Mouse (Mus musculus): ENCODE measurements around the gene Olfr1128. TPM values are rescaled to one million over a fixed set of nuclear protein-coding genes. Genes with fewer than 3 reads are reported as not detected.
"Not testable (repeated sequence)": the region's sequence is repeated elsewhere in the genome, so short reads cannot be mapped to it uniquely, and the experiment has no call there.

Olfr1128 gene
- polyA plus RNA-seq, 1 experiment from 2014 or later, result not detected

DNA sequence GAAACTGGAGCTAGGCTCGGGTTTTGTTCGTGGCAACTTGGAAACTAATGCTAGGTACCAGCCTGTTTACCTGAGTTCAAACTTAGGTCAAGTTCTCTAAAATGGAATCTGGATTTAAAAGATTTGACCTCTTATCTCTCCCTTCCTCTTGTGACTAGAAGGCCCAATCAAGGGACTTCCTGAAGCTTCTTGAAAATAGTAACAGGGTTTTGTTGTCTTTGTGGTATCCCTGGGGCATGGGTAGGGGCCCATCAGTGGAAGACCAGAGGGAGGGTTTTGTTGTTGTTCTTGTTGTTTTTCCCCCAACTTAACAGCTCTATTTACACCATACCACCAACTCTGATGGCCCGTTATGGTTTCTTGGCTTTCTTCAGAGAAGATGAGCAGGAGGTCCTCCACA lies 28.8 kb downstream of the Olfr1128 start:
- Histone ChIP-seq H3K9me3 (ENCODE audit: control insufficient read depth, low read length) (no peaks in the 10 kb centered on the region), H3K9ac (ENCODE audit: low read length) (no peak overlapping the region), H3K4me1 (replicated peaks; ENCODE audit: control insufficient read depth, insufficient read depth) (no peaks in the 10 kb centered on the region), H3K36me3 (ENCODE audit: control insufficient read depth, insufficient read depth, low read length) (no peaks in the 10 kb centered on the region), H3K27ac (replicated peaks) (no peak overlapping the region), H3K4me3 (ENCODE audit: low read depth, low read length) (no peak overlapping the region), H3K4me2 (replicated peaks; ENCODE audit: low read depth) (no peak overlapping the region), H3K27me3 (ENCODE audit: control insufficient read depth, insufficient read depth, low read length) (no peaks in the 10 kb centered on the region)
- no peak for TF ChIP-seq CTCF (IDR thresholded peaks at IDR 0.05; ENCODE audit: low read depth)
- TF ChIP-seq EP300 (optimal IDR thresholded peaks at IDR 0.05), result no peak
- DNase-seq (ENCODE audit: low spot score) (no peak), ATAC-seq (ENCODE audit: low FRiP score, low TSS enrichment) (no peak)
- 80% methylated on average over 3 of the region's 3 CpGs for WGBS

- 71% methylated on average over 7 of the region's 8 CpGs for WGBS
- H3K36me3 ChIP-seq (ENCODE audit: control insufficient read depth, insufficient read depth, low read length), result no peaks in the 10 kb centered on the region
- H3K9me3 ChIP-seq (ENCODE audit: control insufficient read depth, low read length), result no peaks in the 10 kb centered on the region
- DNase-seq (ENCODE audit: low spot score) (no peak), ATAC-seq (ENCODE audit: low FRiP score, low TSS enrichment) (no peak)
- no peaks in the 10 kb centered on the region for H3K27me3 ChIP-seq (ENCODE audit: control insufficient read depth, insufficient read depth, low read length)
- no peak overlapping the region for H3K27ac ChIP-seq (replicated peaks)
- H3K4me1 ChIP-seq (replicated peaks; ENCODE audit: control insufficient read depth, insufficient read depth), result no peaks in the 10 kb centered on the region
- no peak for TF ChIP-seq EP300 (optimal IDR thresholded peaks at IDR 0.05)
- TF ChIP-seq CTCF (IDR thresholded peaks at IDR 0.05; ENCODE audit: low read depth), result no peak
- H3K9ac ChIP-seq (ENCODE audit: low read length), result no peak overlapping the region
- H3K4me3 ChIP-seq (ENCODE audit: low read depth, low read length), result no peak overlapping the region
- no peak overlapping the region for H3K4me2 ChIP-seq (replicated peaks; ENCODE audit: low read depth)
Measured at GRCm38 (mm10) chr2:87515457-87516060, 29.8 kb downstream of the Olfr1128 start.

DNA sequence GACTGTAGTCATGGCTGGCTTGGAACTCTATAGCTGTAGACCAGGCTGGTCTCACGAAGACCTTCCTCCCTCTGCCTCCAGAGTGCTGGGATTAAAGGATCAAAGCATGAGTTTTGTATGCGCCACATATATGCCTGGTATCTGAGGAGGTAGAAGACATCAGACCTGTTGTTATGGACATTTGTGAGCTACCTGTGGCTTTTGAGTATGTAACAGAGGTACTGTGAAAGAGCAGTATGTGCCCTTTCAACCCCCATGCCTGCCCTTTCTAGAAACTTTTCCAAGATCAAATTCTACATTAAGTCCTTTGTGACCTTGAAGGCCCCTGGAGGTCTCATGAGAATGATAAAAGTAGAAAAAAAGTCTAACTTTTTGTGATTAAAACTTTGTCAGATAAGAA lies 30.3 kb downstream of the Olfr1128 start:
- H3K27me3 ChIP-seq (ENCODE audit: control insufficient read depth, insufficient read depth, low read length), result no peaks in the 10 kb centered on the region
- no peak overlapping the region for H3K4me2 ChIP-seq (replicated peaks; ENCODE audit: low read depth)
- 79% methylated on average over 2 of the region's 2 CpGs for WGBS
- no peak overlapping the region for H3K9ac ChIP-seq (ENCODE audit: low read length)
- no peak overlapping the region for H3K27ac ChIP-seq (replicated peaks)
- H3K9me3 ChIP-seq (ENCODE audit: control insufficient read depth, low read length), result no peaks in the 10 kb centered on the region
- H3K4me3 ChIP-seq (ENCODE audit: low read depth, low read length), result no peak overlapping the region
- TF ChIP-seq EP300 (optimal IDR thresholded peaks at IDR 0.05) (no peak), CTCF (IDR thresholded peaks at IDR 0.05; ENCODE audit: low read depth) (no peak)
- no peaks in the 10 kb centered on the region for H3K36me3 ChIP-seq (ENCODE audit: control insufficient read depth, insufficient read depth, low read length)
- ATAC-seq (ENCODE audit: low FRiP score, low TSS enrichment), result no peak
- no peak for DNase-seq (ENCODE audit: low spot score)
- H3K4me1 ChIP-seq (replicated peaks; ENCODE audit: control insufficient read depth, insufficient read depth), result no peaks in the 10 kb centered on the region

GRCm38 (mm10) chr2:87506265-87506664 lies 39.1 kb downstream of the Olfr1128 start, which contains the start of gene Pramel6:
TSS of gene Pramel6 (plus strand) at chr2:87506565.
- Histone ChIP-seq H3K9ac (ENCODE audit: low read length) (no peak within 1 kb of the TSS), H3K4me2 (replicated peaks; ENCODE audit: low read depth) (no peak within 1 kb of the TSS), H3K9me3 (ENCODE audit: control insufficient read depth, low read length) (no peaks in the 10 kb centered on the region), H3K4me3 (ENCODE audit: low read depth, low read length) (no peak within 1 kb of the TSS), H3K27me3 (ENCODE audit: control insufficient read depth, insufficient read depth, low read length) (no peaks in the 10 kb centered on the region), H3K36me3 (ENCODE audit: control insufficient read depth, insufficient read depth, low read length) (no peaks in the 10 kb centered on the region), H3K4me1 (replicated peaks; ENCODE audit: control insufficient read depth, insufficient read depth) (no peaks in the 10 kb centered on the region), H3K27ac (replicated peaks) (no peak within 1 kb of the TSS)
- DNase-seq (ENCODE audit: low spot score) (no peak), ATAC-seq (ENCODE audit: low FRiP score, low TSS enrichment) (no peak)
- 77% methylated on average over 6 of the region's 6 CpGs for WGBS
- TF ChIP-seq CTCF (IDR thresholded peaks at IDR 0.05; ENCODE audit: low read depth) (no peak), EP300 (optimal IDR thresholded peaks at IDR 0.05) (no peak)

GRCm38 (mm10) chr2:87496993-87497392 lies 48.3 kb downstream of the Olfr1128 start, which contains the start of gene Pramel7:
TSS of gene Pramel7 (minus strand) at chr2:87497093.
- 87% methylated on average over 3 of the region's 5 CpGs for WGBS
- not testable (repeated sequence) for H3K4me1 ChIP-seq (replicated peaks; ENCODE audit: control insufficient read depth, insufficient read depth)

More at GRCm38 (mm10) chr2:87496993-87497392, 48.3 kb downstream of the Olfr1128 start, which contains the start of gene Pramel7:
- H3K4me2 ChIP-seq (replicated peaks; ENCODE audit: low read depth); H3K27me3 ChIP-seq (ENCODE audit: control insufficient read depth, insufficient read depth, low read length); H3K36me3 ChIP-seq (ENCODE audit: control insufficient read depth, insufficient read depth, low read length); H3K9me3 ChIP-seq (ENCODE audit: control insufficient read depth, low read length); ATAC-seq (ENCODE audit: low FRiP score, low TSS enrichment); H3K4me3 ChIP-seq (ENCODE audit: low read depth, low read length); H3K9ac ChIP-seq (ENCODE audit: low read length); DNase-seq (ENCODE audit: low spot score); H3K27ac ChIP-seq (replicated peaks): not testable (repeated sequence)

Other genes starting within 250 kb of the Olfr1128 start
- gene Olfr1118, start 238.0 kb downstream of the Olfr1128 start, polyA plus RNA-seq (2015; fragmentation: Nextera tagmentation; extraction: Ambion mirVana), result not detected in 2 replicates
- gene Olfr1120, start 190.7 kb downstream of the Olfr1128 start, polyA plus RNA-seq (2015; fragmentation: Nextera tagmentation; extraction: Ambion mirVana), result not detected in 2 replicates
- gene Olfr1121, start 175.6 kb downstream of the Olfr1128 start, polyA plus RNA-seq (2015; fragmentation: Nextera tagmentation; extraction: Ambion mirVana), result not detected in 2 replicates
- gene Olfr1122, start 159.7 kb downstream of the Olfr1128 start, polyA plus RNA-seq (2015; fragmentation: Nextera tagmentation; extraction: Ambion mirVana), result not detected in 2 replicates
- not detected in 2 replicates for gene Olfr1123, start 128.9 kb downstream of the Olfr1128 start, polyA plus RNA-seq (2015; fragmentation: Nextera tagmentation; extraction: Ambion mirVana)
- gene Olfr1124, start 115.3 kb downstream of the Olfr1128 start, polyA plus RNA-seq (2015; fragmentation: Nextera tagmentation; extraction: Ambion mirVana), result 0.05 TPM in 1 of 2 replicates, not detected in the other
- gene Olfr1126, start 91.6 kb downstream of the Olfr1128 start, polyA plus RNA-seq (2015; fragmentation: Nextera tagmentation; extraction: Ambion mirVana), result not detected in 2 replicates
- gene Pramel7, start 48.4 kb downstream of the Olfr1128 start, polyA plus RNA-seq (2015; fragmentation: Nextera tagmentation; extraction: Ambion mirVana), result not detected in 2 replicates
- gene Pramel6, start 39.0 kb downstream of the Olfr1128 start, polyA plus RNA-seq (2015; fragmentation: Nextera tagmentation; extraction: Ambion mirVana), result not detected in 2 replicates
- not detected in 2 replicates for gene Olfr153, start 13.7 kb downstream of the Olfr1128 start, polyA plus RNA-seq (2015; fragmentation: Nextera tagmentation; extraction: Ambion mirVana)
- gene Olfr1129, start 28.4 kb upstream of the Olfr1128 start, polyA plus RNA-seq (2015; fragmentation: Nextera tagmentation; extraction: Ambion mirVana), result not detected in 2 replicates
- gene Olfr1130, start 60.7 kb upstream of the Olfr1128 start, polyA plus RNA-seq (2015; fragmentation: Nextera tagmentation; extraction: Ambion mirVana), result not detected in 2 replicates
- not detected in 2 replicates for gene Olfr1131, start 81.6 kb upstream of the Olfr1128 start, polyA plus RNA-seq (2015; fragmentation: Nextera tagmentation; extraction: Ambion mirVana)
- gene Olfr1132, start 92.0 kb upstream of the Olfr1128 start, polyA plus RNA-seq (2015; fragmentation: Nextera tagmentation; extraction: Ambion mirVana), result not detected in 2 replicates
- not detected in 2 replicates for gene Olfr1133, start 101.8 kb upstream of the Olfr1128 start, polyA plus RNA-seq (2015; fragmentation: Nextera tagmentation; extraction: Ambion mirVana)
- not detected in 2 replicates for gene Olfr1134, start 112.9 kb upstream of the Olfr1128 start, polyA plus RNA-seq (2015; fragmentation: Nextera tagmentation; extraction: Ambion mirVana)
- not detected in 2 replicates for gene Olfr1135, start 128.1 kb upstream of the Olfr1128 start, polyA plus RNA-seq (2015; fragmentation: Nextera tagmentation; extraction: Ambion mirVana)
- not detected in 2 replicates for gene Olfr1136, start 148.4 kb upstream of the Olfr1128 start, polyA plus RNA-seq (2015; fragmentation: Nextera tagmentation; extraction: Ambion mirVana)
- gene Olfr1137, start 167.6 kb upstream of the Olfr1128 start, polyA plus RNA-seq (2015; fragmentation: Nextera tagmentation; extraction: Ambion mirVana), result not detected in 2 replicates
- not detected in 2 replicates for gene Olfr1138, start 194.4 kb upstream of the Olfr1128 start, polyA plus RNA-seq (2015; fragmentation: Nextera tagmentation; extraction: Ambion mirVana)
- not detected in 2 replicates for gene Olfr1140, start 198.2 kb upstream of the Olfr1128 start, polyA plus RNA-seq (2015; fragmentation: Nextera tagmentation; extraction: Ambion mirVana)
- gene Olfr1141, start 208.4 kb upstream of the Olfr1128 start, polyA plus RNA-seq (2015; fragmentation: Nextera tagmentation; extraction: Ambion mirVana), result not detected in 2 replicates
- gene Olfr152, start 233.9 kb upstream of the Olfr1128 start, polyA plus RNA-seq (2015; fragmentation: Nextera tagmentation; extraction: Ambion mirVana), result not detected in 2 replicates

Measured in stomach, postnatal 0 days (tissue).